Mouse (Mus musculus) lung, adult 2 months (tissue): ENCODE measurements at regions not wholly inside any gene's neighbourhood (a gene's known extent, or its start where the extent isn't known, plus 50 kb on each side); places are given as distances from the start of the nearest gene placed in this dataset.

ENCODE experiments used
- CTCF ChIP-seq: fragments of 200-500 bp; IDR thresholded peaks from 2 replicates; pipeline ENCODE4 v1.5.1; 2011; ENCODE audit warnings: mild to moderate bottlenecking, low read length, control low read depth; ENCODE audit not compliant: insufficient read depth
- POLR2A ChIP-seq: fragments of 200-500 bp; IDR thresholded peaks from 2 replicates; pipeline ENCODE4 v1.6.1; 2011; ENCODE audit warnings: low read depth, mild to moderate bottlenecking, control low read depth, low read length, borderline replicate concordance; ENCODE audit errors: extremely low read depth

GRCm38 (mm10) chr4:142517478-142518455 lies 278.6 kb upstream of the Kazn start:
- TF ChIP-seq POLR2A: no peak
- no peak for TF ChIP-seq CTCF
